Mouse (Mus musculus): ENCODE results near the gene Prc1.
"Not testable (repeated sequence)": the region's sequence is repeated elsewhere in the genome, so short reads cannot be mapped to it uniquely, and the experiment has no call there.

Prc1 gene

DNA sequence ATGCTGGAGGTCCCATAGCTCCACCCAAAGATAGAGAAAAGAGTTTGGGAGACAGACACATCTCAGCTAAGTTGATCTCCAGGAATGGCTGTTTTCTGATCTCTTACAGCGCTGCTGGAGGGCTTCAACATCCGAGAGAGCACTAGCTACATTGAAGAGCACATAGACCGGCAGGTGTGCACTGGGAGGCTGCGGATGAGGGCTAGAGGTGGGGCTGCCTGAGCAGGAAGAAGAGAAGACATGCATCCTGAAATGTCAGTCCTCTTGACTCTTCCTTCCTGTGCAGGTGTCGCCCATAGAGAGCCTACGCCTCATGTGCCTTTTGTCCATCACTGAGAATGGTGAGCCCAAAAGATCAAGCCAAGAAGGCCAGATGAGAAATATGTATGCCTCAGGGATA, 8.5 kb upstream of the Prc1 start:
- DNase-seq (ENCODE audit: low read depth) = no peak

DNA sequence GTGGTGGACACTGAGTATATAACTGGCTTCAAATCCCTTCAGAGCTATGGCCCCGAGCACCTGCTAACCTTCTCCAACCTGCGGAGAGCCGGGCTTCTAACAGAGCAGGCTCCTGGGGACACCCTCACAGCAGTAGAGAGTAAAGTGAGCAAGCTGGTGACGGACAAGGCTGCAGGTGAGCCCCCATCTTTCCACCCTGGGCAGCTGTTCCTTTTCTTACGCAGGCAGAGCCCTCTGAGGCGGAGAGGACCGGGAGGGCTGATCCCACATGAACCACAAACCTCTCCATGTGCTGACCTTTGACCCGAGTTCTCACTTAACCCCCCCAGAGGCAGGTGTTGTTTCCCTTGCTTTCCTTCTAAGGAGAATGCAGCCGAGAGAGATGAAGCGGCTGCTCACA, 6.5 kb upstream of the Prc1 start:
- no peak for DNase-seq (ENCODE audit: low read depth)

DNA sequence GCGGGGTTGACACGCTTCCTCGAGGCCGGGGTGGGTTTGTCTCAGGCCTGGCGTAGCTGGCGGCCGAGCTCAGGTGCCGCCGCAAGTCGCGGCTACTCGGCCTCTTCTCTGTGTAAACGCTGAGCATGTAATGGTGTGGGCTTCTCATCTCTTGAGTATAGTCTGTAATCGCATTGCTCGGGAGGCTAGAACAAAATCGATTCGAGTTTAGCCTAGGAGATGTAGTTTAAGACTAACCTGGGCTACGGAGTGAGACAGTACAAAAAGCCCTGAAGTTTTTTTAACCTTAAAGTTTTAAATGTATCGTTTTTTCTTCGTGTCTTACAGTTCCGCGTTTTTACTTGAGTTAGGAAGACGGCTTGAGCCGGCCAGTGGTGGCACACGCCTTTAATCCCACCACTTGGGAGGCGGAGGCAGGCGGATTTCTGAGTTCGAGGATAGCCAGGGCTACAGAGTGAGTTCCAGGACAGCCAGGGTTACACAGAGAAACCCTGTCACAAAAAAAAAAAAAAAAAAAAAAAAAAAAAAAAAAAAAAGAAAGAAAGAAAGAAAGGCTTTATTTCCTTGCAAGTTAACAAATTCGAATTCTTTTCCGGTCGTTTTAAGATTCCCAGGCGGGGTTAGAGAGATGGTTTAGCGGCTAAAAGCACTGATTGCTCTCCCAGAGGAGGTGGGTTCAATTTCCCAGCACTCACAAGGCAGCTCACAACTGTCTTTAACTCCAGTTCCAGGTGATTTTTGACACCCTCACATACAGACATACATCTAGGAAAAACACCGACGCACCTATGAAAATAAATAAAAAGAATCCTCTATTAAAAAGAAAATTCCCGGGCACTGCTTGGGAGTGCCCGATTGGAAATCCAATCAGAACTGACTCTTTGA, 756 bp downstream of the Prc1 start:
- DNase-seq (ENCODE audit: low read depth) = no peak

DNA sequence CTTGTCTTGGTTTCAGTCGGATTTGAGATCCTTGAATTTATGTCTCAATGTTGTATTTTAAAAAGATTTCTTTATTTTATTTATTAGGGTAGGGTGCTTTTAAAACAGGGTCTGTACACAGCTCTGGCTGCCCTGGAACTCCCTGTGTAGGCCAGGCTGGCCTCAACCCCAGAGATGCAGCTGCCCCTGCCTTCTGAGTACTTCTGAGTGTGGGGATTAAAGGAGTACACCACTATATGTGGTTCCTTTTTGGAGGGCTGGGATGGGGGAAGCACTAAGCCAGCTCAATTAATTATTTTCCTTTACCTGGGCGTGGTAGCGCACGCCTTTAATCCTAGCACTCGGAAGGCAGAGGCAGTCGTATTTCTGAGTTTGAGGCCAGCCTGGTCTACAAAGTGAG, 2.2 kb downstream of the Prc1 start:
- no peak for DNase-seq (ENCODE audit: low read depth)

DNA sequence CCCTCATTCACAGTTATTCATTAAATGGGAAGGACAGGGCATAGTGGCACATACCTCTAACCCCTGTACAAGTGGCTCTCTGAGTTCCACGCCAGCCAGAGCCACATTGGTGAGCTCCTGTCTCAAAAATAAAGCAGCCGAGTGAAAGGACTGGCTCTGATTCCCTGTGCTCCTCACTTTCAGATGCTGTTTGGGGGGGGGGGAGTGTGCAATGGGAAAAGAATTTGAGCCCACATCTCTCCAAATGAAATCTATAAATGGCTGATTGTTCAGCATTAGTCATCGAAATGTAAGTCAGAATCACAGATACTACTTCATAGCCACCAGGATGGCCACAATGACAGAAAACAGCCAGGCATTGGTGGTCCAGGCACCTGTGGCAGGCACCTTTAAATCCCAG, 2.8 kb downstream of the Prc1 start:
- no peak for DNase-seq (ENCODE audit: low read depth)

DNA sequence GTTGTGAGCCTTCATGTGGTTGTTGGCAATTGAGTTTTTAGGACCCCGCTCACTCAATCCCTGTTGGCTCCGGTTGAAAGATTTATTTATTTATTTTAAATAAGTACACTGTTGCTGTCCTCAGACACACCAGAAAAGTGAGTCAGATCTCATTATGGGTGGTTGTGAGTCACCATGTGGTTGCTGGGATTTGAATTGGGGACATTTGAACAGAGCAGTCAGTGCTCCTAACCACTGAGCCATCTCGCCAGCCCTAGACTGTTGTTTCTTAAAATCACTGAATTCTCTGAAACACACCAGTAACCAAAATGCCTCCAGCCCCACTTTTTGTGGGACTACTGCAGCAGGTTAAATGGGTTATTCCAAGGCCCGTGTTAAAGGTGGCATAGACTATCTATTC, 4.5 kb downstream of the Prc1 start:
- DNase-seq (ENCODE audit: low read depth) = no peak

DNA sequence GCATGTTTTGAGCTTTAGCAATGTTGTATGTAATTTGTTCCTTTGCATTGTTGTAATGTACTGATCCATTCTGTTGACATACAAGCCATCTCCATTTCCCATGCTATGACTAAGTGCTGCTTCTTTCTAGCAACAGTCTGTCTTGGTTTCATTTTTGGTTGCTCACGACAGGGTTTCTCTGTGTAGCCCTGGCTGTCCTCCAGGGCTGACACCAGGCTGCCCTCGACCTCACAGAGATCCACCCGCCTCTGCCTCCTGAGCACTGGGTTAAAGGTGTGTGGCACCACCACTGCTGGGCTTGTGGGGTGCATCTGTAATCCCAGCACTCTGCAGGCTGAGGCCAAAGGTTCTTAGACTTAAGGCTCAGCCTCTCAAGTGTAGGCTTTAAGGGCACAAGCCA, 5.3 kb downstream of the Prc1 start:
- no peak for DNase-seq (ENCODE audit: low read depth)

DNA sequence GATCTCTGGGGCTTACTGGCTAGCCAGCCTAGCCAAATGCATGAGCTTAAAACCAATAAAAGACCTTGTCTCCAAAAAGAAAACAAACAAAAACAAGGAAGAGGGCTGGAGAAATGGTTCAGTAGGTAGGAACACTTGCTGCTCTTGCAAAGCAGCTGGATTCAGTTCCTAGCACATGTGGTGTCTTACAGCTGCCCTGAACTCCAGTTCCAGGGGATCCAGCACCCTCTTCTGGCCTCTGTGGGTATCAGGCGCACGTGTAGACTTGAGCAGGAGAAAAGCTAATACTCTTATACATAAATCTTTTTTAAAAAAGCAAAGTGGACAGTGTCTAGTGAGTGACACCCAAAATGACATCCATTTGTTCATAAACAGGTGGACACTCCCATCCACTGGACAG, 7.3 kb downstream of the Prc1 start:
- no peak for DNase-seq (ENCODE audit: low read depth)

DNA sequence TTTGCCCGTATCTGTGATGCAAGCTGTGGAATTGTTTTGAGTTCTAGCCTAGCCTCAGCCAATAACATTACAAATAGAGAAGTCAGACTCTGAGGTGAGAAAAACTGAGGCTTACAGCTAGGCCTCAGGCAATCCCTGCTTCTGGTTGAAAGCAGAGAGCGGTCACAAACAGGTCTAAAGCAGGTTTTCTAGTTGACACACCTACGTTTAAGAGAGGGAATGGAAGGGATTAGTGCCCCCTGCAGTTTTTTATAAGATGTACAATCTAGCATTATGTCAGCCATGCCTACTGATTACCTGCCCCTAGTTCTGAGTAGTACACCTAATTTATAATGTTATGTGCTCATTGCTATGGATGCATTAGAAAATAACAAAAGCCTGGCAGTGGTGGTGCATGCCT, 13.5 kb downstream of the Prc1 start:
- no peak for DNase-seq (ENCODE audit: low read depth)

DNA sequence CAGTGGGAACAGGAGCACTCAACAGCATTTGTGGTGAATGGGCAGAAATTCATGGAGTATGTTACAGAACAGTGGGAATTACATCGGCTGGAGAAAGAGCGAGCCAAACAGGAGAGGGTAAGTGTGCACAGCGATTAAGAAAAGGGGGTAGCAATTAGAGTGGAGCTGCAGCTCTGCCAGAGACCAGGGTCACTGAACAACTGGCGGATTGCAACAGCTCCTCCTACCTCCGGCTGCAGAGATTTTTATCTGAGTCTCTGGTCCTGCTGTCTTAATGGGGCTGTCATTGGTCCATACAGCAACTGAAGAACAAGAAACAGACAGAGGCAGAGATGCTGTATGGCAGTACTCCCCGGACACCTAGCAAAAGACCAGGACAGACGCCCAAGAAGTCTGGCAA, 16.5 kb downstream of the Prc1 start:
- DNase-seq (ENCODE audit: low read depth) = no peak

DNA sequence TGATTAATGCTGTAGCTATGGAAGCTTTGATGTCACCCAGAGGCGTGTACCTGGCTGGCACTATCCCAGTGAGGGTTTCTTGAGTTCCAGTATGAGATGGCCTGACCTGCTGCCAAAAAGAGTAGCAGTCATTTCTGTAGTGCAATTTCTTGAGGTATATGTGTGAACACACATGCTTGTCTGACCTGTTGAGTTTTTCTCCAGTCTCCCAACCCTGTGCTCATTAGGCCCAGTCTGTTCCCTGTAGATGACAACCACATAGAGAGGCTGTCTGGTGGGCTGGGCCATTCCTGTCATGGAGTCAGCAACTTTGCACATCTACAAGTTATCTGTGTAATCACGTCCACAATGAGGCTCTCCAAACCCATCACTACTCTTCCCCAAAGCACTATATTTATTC, 21.5 kb downstream of the Prc1 start:
- DNase-seq (ENCODE audit: low read depth) = no peak

DNA sequence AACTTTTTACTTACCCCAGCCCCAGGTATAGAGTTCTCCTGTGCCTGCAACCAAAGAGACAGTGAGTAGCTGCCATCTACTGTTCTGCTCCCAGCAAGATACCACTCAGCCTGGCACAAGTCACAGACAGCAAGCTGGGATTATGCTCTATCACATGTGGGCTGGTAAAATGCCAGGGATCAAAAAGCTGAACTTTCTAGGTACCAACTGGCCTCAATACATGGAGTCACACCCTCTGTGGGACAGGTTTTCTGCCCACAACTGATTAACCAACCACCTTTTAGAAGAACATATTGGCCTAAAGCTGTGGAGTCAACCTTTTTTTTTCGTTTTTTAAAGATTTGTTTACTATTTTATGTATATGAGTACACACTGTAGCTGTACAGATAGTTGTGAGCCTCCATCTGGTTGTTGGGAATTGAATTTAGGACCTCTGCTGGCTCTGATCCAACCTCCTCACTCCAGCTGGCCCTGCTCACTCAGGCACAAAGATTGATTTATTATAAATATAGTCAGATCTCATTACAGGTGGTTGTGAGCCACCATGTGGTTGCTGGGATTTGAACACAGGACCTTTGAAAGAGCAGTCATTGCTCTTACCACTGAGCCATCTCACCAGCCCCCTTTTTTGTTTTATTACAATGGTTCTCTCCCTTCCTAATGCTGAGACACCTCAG, 23.3 kb downstream of the Prc1 start:
- DNase-seq (ENCODE audit: low read depth) = no peak

DNA sequence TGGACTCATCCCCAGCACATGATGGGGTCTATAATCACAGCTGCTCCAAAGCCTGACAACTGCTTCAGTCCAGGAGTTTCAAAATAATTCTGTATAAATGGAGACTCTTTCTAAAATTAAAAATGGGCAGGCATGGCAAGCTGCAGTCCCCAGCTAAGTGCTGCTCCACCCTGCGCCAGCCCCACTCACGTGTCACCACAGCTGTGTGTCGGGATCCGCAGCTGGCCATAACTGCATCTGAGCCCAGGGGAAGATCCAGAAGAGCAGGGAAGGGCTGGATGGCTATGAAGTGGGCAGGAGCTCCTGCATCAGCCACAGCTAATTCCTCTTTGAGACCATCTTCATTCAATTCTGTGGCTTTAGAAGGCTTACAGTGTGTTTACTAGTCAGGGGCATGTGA, 24.4 kb downstream of the Prc1 start:
- DNase-seq (ENCODE audit: low read depth) = no peak

DNA sequence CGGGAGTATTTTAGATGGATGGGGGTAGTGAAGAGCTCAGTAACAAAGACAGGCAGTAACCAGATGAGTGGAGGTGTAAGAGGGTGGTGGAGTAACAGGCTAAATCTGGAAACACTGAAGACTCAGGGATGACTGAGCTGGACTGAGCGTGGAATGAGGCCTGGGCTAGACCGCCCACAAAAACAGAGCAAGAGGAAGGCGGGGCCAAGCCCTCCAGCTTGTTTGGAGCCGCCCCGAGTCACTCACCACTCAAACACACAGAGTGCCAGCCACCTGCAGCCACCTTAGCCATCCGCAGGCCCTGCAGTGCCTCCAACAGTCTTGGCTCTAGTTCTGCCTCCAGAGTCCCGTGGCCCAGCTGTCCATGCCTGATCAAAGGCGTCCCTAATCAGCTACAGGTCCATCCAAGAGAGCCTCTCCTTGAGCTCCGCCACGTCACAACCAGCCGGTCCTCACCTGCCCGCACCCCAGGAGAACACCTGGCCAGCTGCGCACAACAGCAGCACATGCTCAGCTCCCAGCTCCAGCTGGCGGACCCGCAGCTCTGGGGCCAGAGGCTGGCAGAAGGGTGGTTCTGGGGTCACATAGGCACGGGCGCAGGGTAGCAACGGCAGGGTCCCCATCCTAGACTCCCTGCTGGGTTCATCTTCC, 25.7 kb downstream of the Prc1 start:
- DNase-seq (ENCODE audit: low read depth) = no peak

DNA sequence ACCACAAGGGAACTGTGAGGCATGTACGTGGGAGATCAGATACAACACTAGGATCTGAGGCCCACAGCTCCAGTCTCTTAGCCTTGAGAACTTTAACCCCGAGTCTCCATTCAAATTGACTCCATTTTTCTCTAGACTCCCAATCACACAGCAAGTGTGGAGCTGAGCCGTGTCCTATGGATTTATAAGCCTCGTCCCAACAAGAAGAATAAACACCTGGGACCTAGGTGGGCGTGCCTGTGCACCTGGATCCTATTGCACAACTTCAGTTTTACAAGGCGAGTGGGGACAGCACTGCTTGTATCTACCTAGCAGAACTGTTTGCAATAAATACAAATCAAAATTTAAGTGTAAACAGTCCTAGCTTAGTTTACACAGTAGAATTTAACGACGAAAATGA, 29.1 kb downstream of the Prc1 start:
- peak; percentile 33 for DNase-seq (ENCODE audit: low read depth)

DNA sequence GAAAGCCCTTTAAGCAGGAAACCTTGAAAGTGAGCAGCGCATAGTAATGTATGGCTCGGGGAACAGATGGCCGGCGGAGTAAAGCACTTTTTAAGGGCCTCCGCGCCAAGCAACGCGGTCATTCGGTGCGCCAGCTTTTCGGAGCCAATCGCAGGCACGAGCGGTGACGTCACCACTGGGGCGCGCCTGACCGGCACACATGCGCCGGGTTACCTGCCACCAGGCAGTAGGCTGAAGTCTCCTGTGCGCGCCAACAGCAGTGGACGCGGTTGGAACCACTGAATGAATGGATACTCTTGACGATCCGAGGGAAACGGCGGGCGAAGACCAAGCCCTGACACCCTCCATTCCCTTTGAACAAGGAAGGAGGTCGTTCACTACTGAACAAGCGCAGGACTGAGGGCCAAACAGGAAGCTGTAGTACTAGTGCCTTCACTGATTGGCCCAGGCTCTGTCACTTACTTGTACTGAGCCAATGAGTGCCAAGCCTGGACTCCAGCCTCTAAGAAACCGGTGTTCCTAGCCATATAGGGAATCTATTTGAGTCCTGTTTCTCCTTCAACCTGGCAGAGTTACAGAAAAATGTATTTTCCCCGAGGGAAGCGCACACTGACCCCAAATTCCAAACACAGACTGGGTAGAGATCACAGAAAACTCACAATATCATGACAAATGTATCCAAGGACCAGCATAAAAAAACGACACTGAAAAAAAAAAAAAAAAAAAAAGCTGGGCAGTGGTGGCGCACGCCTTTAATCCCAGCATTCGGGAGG, 30.0 kb downstream of the Prc1 start, which contains the start of gene Rccd1:
Rccd1 (minus strand) TSS at position 412 of the 773 bp plus-strand sequence.
- peak; percentile 93 for DNase-seq (ENCODE audit: low read depth)

DNA sequence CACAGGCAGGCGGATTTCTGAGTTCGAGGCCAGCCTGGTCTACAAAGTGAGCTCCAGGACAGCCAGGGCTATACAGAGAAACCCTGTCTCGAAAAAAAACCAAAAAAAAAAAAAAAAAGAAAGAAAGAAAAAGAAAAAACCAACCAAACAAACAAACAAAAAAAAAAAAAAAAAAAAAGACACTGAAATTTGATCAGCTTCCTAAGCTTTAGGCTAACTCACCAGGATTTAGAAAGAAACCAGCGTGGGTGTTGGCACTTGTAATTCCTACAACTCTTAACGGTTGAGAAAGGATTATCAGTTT, 30.5 kb downstream of the Prc1 start:
- DNase-seq (ENCODE audit: low read depth) = not testable (repeated sequence)

DNA sequence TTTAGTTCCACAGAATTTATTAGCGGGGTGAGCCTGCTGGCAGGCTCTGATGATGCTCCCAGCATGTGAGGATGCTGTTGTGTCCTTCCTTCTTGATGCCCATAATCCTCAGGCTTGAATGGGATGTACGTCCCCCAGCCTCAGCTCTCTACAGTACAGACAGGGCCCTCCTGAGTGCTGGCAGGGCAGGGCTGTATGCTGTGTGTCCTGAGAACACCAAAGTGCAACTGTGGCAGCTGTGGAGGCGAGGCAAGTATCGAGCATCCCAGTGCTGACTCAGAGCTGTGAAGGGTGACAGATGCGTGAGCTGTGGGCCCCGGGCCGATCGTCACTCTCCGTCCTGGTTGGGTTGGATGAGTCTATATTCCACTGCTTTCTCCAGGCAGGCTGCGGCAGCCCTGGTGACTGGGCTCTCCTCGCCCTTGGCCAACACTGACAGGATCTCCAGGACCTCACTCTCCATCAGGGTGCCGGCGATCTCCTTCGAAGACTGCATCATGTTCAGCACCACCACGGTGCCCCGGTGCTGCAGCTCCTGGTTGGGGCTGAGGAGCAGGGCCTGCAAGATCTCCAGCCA, 31.1 kb downstream of the Prc1 start:
- no peak for DNase-seq (ENCODE audit: low read depth)

DNA sequence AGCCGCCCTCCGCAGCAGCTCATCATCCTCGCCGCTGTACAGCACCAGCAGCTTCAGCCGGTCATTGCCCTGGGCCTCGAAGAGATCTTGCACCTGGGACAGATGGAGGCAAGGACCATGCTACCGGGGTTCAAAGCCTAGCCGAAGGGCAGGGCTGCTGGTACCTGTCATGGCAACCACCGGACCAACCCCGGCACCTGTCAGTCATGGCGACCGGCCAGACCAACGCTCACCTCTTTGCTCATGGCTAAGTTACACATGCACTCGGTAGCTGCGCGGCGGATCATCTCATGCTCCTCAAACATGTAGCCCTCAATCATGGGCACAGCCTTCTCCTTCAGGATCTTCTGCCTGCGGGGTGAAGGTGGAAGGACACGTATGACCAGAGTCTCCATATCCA, 31.8 kb downstream of the Prc1 start:
- DNase-seq (ENCODE audit: low read depth) = no peak

DNA sequence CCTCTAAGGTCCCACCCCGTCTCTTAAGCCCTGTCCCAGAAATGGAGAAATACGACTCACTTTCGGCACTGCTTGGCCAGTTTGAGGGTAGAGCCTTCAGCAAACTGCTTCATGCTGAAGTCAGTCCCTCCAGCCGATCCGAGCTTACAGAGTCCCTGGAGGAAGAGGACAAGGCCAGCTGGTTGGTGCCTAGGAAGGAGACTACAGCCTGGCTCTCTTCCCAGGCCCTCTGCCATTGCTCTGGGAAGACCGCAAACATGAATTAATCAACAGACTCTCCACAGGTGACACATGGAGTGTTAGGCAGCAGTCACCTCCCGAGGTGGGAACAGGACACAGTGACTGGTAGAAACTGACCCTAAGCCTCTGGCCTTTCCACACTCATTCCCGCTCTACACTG, 36.0 kb downstream of the Prc1 start:
- DNase-seq (ENCODE audit: low read depth) = no peak

DNA sequence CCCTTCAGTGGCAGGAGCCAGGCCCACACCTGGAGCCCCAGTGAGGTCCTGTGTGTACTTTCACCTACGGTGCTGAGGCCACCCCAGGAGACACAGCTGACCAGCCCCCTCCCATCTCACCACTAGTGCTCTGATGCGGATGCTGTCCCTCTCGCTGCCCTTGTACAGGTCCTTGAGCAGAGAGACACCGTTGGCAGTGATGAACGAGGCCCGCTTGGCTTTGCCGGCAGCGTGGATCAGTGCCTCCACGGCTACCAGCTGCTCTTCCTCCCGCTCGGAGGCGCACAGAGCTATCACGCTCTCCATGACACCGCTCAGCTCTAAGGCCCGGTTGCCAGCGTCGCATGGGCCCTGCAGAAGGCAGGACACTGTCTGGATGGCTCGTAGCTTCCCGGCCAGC, 37.2 kb downstream of the Prc1 start:
- DNase-seq (ENCODE audit: low read depth) = no peak

DNA sequence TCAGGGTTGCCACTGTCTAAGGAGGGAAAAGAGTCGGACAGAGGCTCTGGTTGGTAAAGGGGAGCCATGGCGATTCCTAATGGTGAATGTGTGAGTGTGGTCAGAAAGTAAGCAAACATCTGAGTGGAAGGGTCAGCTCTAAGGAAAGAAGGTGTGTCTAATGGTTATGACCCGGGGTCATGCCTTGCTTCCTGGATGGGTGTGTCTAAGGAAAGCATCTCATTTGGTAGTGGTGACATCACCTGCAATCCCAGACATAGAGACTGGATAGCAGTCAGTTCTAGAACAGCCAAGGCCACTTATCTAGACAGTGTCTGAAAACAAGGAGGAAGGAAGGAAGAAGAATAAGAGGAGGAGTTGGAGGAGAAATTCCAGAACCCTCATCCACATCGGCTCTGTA, 40.6 kb downstream of the Prc1 start:
- DNase-seq (ENCODE audit: low read depth) = no peak
